Mouse (Mus musculus) kidney, adult 2 months (tissue): ENCODE data around the gene Slc22a23.

Experiments
- CTCF ChIP-seq: fragments of 200-500 bp; conservative IDR thresholded peaks from 2 replicates; pipeline ENCODE4 v1.5.1; 2011; ENCODE audit warnings: low read depth, mild to moderate bottlenecking, control low read depth, low read length, moderate library complexity, mixed read lengths; ENCODE audit not compliant: insufficient read depth, insufficient read length
- POLR2A ChIP-seq: fragments of 200-500 bp; IDR thresholded peaks from one replicate; pipeline ENCODE4 v1.6.1; 2011; ENCODE audit warnings: low read depth, low read length, control low read depth

GRCm38 (mm10) chr13:34371951-34372869 is 27.2 kb upstream of the Slc22a23 start:
- no peak for TF ChIP-seq CTCF
- no peak for TF ChIP-seq POLR2A
